Mouse (Mus musculus): ENCODE results near the gene Hist1h3f.
A peak's percentile ranks its signal among the peaks of the same experiment; 100 is the strongest.

DNA sequence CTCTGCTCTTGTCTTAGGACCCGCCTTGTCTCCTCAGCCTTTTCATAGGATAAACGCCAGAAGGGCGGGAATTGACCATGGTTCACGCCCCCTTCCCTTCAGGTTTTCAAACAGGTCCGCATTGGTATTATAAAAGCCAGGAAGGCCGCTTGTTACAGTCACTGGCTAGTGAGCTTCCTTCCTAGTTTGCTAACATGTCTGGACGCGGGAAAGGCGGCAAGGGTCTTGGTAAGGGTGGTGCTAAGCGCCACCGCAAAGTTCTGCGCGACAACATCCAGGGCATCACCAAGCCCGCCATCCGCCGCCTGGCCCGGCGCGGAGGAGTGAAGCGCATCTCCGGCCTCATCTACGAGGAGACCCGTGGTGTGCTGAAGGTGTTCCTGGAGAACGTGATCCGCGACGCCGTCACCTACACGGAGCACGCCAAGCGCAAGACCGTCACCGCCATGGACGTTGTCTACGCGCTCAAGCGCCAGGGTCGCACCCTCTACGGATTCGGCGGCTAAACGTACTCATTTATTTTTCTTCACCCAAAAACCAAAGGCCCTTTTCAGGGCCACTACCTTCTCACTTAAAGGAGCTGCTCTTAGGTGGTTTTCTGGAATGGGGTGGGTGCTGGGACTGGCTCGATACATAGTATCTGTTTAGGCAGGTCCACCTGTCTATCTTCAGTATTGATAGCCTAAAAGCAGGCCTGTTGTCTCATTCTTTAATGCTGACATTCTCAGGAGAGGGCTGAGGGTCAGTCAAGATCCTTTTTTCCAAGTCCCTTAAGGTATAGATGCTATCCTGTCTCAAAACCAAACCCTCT, 37.8 kb downstream of the Hist1h3f start, which contains the start of gene Hist1h4d:
- TF ChIP-seq CTCF (IDR thresholded peaks at IDR 0.05; ENCODE audit: control insufficient read depth, insufficient read depth, insufficient replicate concordance, low read depth, low read length) (no peak), POLR2A (IDR thresholded peaks at IDR 0.05; ENCODE audit: control insufficient read depth, low read depth, low read length) (peak; percentile 96)
